Mouse (Mus musculus) small intestine, adult 2 months (tissue): ENCODE measurements around the gene Kirrel3. TPM values are rescaled to one million over a fixed set of nuclear protein-coding genes. Genes with fewer than 3 reads are reported as not detected.

Experiments used
- H3K27ac ChIP-seq: fragments of 200-500 bp; 2 replicates; pipeline ENCODE4 v1.5.1; 2012; ENCODE audit warnings: low read depth, low read length, control low read depth, inconsistent platforms; ENCODE audit not compliant: insufficient read depth
- H3K27me3 ChIP-seq: fragments of 200-500 bp; 2 replicates; pipeline ENCODE4 v1.6.1; 2012; ENCODE audit warnings: mild to moderate bottlenecking, moderate library complexity, low read length, inconsistent platforms; ENCODE audit not compliant: control insufficient read depth, insufficient read depth
- H3K36me3 ChIP-seq: fragments of 200-500 bp; 2 replicates; pipeline ENCODE4 v1.6.1; 2012; ENCODE audit warnings: mild to moderate bottlenecking, low read length, control low read depth, inconsistent platforms; ENCODE audit not compliant: control insufficient read depth, insufficient read depth
- H3K4me1 ChIP-seq: fragments of 200-500 bp; 2 replicates; pipeline ENCODE4 v1.6.1; 2012; ENCODE audit warnings: low read length, inconsistent platforms, mixed read lengths; ENCODE audit not compliant: control insufficient read depth, insufficient read depth, insufficient read length
- H3K4me3 ChIP-seq: fragments of 200-500 bp; 2 replicates; pipeline ENCODE4 v1.5.1; 2012; ENCODE audit warnings: low read depth, mild to moderate bottlenecking, control low read depth, inconsistent platforms, low read length, moderate library complexity
- CTCF ChIP-seq: fragments of 200-500 bp; IDR thresholded peaks from 2 replicates; pipeline ENCODE4 v1.5.1; 2012; ENCODE audit warnings: low read depth, mild to moderate bottlenecking, control low read depth, inconsistent platforms, low read length, moderate library complexity, mixed read lengths; ENCODE audit not compliant: insufficient replicate concordance, insufficient read length; ENCODE audit errors: extremely low read depth
- POLR2A ChIP-seq: fragments of 200-500 bp; IDR thresholded peaks from 2 replicates; pipeline ENCODE4 v1.6.1; 2012; ENCODE audit warnings: low read depth, mild to moderate bottlenecking, control low read depth, inconsistent platforms, low read length, moderate library complexity
- WGBS: fragments of 180-500 bp; shearing (Covaris S2); methylation state at CpG from one replicate; pipeline ENCODE4 v1.1.7; 2018; 5-methylcytosine and 5-hydroxymethylcytosine counted together
- polyA plus RNA-seq: library from polyadenylated mRNA; depleted of rRNA; stranded (reverse); fragments of >200 nt; gene quantifications from 2 replicates; pipeline ENCODE4 v1.2.3, GENCODE M21; 2012

Kirrel3 gene
- polyA plus RNA-seq, 1 experiment: 0.22 TPM

- 80% methylated on average over 2 of the region's 2 CpGs for WGBS
- Histone ChIP-seq H3K36me3 (no peaks in the 10 kb centered on the region), H3K4me3 (no peak overlapping the region), H3K27ac (no peak overlapping the region), H3K4me1 (no peaks in the 10 kb centered on the region), H3K27me3 (no peaks in the 10 kb centered on the region)
- no peak for TF ChIP-seq POLR2A
- no peak for TF ChIP-seq CTCF
Measured at GRCm38 (mm10) chr9:34912273-34912972, 426.7 kb downstream of the Kirrel3 start.

DNA sequence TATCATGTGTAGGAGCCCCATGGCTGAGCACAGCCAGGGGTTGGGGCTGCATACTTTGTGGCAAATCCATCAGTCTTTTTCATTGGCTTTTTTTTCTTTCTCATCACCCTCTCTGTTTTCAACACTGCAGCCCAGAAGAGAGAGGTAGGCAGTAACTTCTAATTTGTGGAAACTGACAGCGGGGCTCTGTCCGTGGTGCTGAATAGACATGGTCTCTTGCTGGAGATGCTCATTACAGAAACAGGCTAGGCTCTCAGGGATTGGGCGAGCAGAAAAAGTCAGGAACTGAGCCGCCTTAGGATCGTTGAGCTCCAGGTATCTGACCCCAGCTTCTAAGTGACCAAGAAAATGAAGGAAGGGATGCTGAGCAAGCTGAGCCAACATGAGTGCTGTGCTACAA is 427.3 kb downstream of the Kirrel3 start:
- no peak for TF ChIP-seq POLR2A
- TF ChIP-seq CTCF: no peak

DNA sequence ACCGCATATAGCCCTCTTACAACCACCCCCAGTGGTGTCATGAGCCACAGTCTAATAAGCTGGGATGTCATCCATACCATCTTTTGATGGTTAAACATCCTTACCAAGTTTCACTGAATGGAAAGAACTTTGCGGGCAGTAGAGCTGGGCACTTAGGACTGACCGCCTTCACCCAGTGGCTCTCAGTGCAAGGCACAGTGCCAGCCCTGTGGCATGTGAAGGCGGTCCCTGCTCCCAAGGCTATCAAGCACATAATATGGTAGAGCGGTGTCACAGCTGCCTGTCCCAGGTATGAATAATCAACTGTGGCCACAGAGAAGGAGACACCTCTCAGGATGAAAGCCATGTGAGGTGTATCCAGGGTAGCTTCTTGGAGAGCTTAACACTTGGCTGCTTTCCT is 433.3 kb downstream of the Kirrel3 start:
- Histone ChIP-seq H3K27ac (no peak overlapping the region), H3K27me3 (no peaks in the 10 kb centered on the region), H3K36me3 (no peaks in the 10 kb centered on the region), H3K4me3 (no peak overlapping the region), H3K4me1 (no peaks in the 10 kb centered on the region)
- TF ChIP-seq CTCF (no peak), POLR2A (no peak)
- 91% methylated on average over 5 of the region's 5 CpGs for WGBS

More for the DNA sequence above, 427.3 kb downstream of the Kirrel3 start:
- WGBS: 7% methylated on average over 5 of the region's 5 CpGs
- no peak overlapping the region for H3K27ac ChIP-seq
- no peaks in the 10 kb centered on the region for H3K36me3 ChIP-seq
- H3K4me1 ChIP-seq: no peaks in the 10 kb centered on the region
- H3K4me3 ChIP-seq: no peak overlapping the region
- no peaks in the 10 kb centered on the region for H3K27me3 ChIP-seq

DNA sequence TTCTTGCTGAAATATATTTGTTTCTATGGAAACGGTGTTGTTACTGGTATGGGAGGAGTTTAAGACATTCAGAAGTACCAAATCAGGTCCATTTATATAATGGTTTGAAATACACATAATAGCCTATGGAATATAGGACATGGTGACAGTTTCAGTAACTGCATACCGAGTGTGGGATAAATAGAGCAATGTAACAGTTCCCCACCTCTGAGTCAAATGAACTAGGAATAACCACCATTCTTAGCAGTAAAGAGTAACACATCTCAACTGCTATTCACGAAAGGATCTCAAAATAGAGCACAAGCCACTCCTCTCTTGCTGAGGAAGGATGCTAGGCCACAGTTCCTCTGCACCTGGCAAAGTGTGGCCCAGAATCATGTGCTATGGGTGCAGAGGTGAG is 434.4 kb downstream of the Kirrel3 start:
- no peaks in the 10 kb centered on the region for H3K27me3 ChIP-seq
- TF ChIP-seq CTCF (no peak), POLR2A (no peak)
- no peaks in the 10 kb centered on the region for H3K4me1 ChIP-seq
- H3K27ac ChIP-seq: no peak overlapping the region
- WGBS: 63% methylated on average over 3 of the region's 3 CpGs
- no peaks in the 10 kb centered on the region for H3K36me3 ChIP-seq
- H3K4me3 ChIP-seq: no peak overlapping the region

DNA sequence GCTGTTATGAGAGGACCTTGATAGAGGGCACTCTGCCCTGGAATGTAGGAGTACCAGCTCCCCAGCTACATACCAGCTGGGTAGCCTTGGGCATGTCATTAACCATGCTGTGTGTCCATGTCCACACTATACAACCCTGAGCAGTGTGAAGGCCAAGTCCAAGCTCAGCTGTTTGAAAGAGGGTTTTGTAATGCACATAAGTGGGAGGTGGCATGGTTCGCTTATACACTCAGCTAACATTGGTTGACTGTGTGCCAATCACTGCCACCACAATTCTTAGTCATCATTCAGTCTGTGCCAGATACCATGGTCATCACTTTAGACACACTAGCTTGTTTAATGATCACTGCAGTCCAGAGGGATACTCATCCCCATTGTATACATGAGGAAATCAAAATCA is 436.2 kb downstream of the Kirrel3 start:
- 78% methylated on average over 1 of the region's 1 CpGs for WGBS
- Histone ChIP-seq H3K27ac (no peak overlapping the region), H3K27me3 (no peaks in the 10 kb centered on the region), H3K36me3 (no peaks in the 10 kb centered on the region), H3K4me3 (no peak overlapping the region), H3K4me1 (no peaks in the 10 kb centered on the region)
- no peak for TF ChIP-seq POLR2A
- no peak for TF ChIP-seq CTCF

DNA sequence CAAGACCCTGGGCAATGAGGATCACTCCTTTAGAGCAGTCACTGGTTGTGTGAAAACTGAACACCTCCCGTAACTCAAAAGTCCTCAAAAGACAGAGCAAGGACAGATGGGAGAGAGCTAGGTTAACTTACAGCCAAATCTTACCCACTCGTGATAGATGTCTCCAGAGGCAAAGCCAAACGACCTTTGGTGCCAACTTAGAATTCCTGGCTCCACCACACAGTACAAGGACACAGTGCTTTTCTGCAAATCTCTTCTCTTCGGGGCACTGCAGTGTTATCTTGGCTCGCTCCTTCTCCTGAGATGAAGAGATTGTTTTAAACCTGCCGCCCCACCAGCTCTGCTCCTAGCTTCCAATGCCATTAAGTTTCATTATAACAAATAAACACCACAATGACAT is 437.0 kb downstream of the Kirrel3 start:
- no peak overlapping the region for H3K4me3 ChIP-seq
- no peak for TF ChIP-seq CTCF
- no peak for TF ChIP-seq POLR2A
- H3K27me3 ChIP-seq: no peaks in the 10 kb centered on the region
- H3K4me1 ChIP-seq: no peaks in the 10 kb centered on the region
- WGBS: 48% methylated on average over 6 of the region's 6 CpGs
- no peaks in the 10 kb centered on the region for H3K36me3 ChIP-seq
- no peak overlapping the region for H3K27ac ChIP-seq

- TF ChIP-seq POLR2A: no peak
- TF ChIP-seq CTCF: no peak
- H3K36me3 ChIP-seq: no peaks in the 10 kb centered on the region
- 66% methylated on average over 14 of the region's 14 CpGs for WGBS
Measured at GRCm38 (mm10) chr9:34923134-34923931, 437.6 kb downstream of the Kirrel3 start.

More at GRCm38 (mm10) chr9:34923134-34923931, 437.6 kb downstream of the Kirrel3 start:
- Histone ChIP-seq H3K27ac (no peak overlapping the region), H3K4me3 (no peak overlapping the region), H3K27me3 (no peaks in the 10 kb centered on the region), H3K4me1 (no peaks in the 10 kb centered on the region)
